Mouse (Mus musculus) liver, postnatal 0 days (tissue): ENCODE measurements around the gene Olfr457.

Experiments used
- CTCF ChIP-seq: sonication (generic); IDR thresholded peaks from 2 replicates; pipeline ENCODE4 v1.5.1; 2016; ENCODE audit warnings: antibody characterized with exemption, low read depth
- EP300 ChIP-seq: IDR thresholded peaks from 2 replicates; pipeline ENCODE4 v1.6.1; 2016; ENCODE audit warnings: antibody characterized with exemption, low read depth, mild to moderate bottlenecking

DNA sequence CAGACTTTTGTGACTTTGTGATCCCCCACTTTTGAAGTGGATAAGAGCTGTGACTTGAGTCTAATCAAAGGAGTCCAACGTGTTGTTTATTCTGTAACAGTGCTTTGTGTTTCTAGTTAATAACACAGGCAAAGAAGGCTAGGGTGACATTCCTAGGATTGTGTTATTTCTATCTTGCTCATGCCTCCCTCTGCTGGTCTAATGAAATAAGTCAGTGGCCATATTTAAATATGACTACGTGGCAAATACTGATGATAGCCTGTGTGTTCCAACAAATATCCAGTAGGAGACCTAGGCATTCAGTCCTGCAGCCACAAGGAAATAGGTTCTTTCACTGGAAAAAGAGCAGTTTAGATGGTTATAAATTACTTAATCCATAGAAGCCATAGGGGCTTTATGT lies 42.6 kb downstream of the Olfr457 start:
- peak; percentile 40 for TF ChIP-seq CTCF
- TF ChIP-seq EP300, result no peak
